In genomic region chr2:61402588-61403487, GRCm38 (mm10) we compare ENCODE assay signal across 8 mouse cellular contexts.
DNase-seq lines count a peak whose midpoint lies in the region; ATAC-seq and TF ChIP-seq lines count a peak whose summit lies in the region.

No protein-coding gene starts in this region.

- no peak overlapping the region for H3K27ac ChIP-seq in forebrain, embryonic 14.5 days (ENCODE audit: low read depth, low read length)
- H3K27ac ChIP-seq in limb, embryonic 12.5 days: peak overlapping the region; percentile 31; the same call in 1 of the 2 replicates

- no peaks in the 10 kb centered on the region for H3K36me3 ChIP-seq in E14TG2a.4 (ENCODE audit: insufficient read depth, low read length)
- H3K36me3 ChIP-seq in forebrain, embryonic 14.5 days (ENCODE audit: control insufficient read depth, insufficient read depth, low read length): no peaks in the 10 kb centered on the region
- no peaks in the 10 kb centered on the region for H3K36me3 ChIP-seq in limb, embryonic 12.5 days

- DNase-seq in cerebellum, adult 11-12 months: no peak
- DNase-seq in forebrain, embryonic 14.5 days (ENCODE audit: low spot score): peak; percentile 49
- peak; percentile 16 for DNase-seq in retina, postnatal 1 day
- DNase-seq in gastrocnemius, postnatal 14 days: no peak
- DNase-seq in urinary bladder, postnatal 14 days (ENCODE audit: low spot score): no peak

- peak overlapping the region; percentile 55 for H3K4me2 ChIP-seq in forebrain, embryonic 14.5 days (ENCODE audit: low read length)
- H3K4me2 ChIP-seq in limb, embryonic 12.5 days: peak overlapping the region; percentile 62

- peaks cover 51% of the 10 kb centered on the region for H3K4me1 ChIP-seq in E14TG2a.4 (replicated peaks; ENCODE audit: low read depth, low read length)
- H3K4me1 ChIP-seq in forebrain, embryonic 14.5 days (ENCODE audit: control insufficient read depth, insufficient read depth, low read length): peaks cover 12% of the 10 kb centered on the region; the same call in 1 of the 2 replicates
- peaks cover 4% of the 10 kb centered on the region; the same call in 1 of the 2 replicates for H3K4me1 ChIP-seq in limb, embryonic 12.5 days (replicated peaks)

- H3K9ac ChIP-seq in forebrain, embryonic 14.5 days (ENCODE audit: low read length): peak overlapping the region; percentile 14; the same call in 1 of the 2 replicates
- H3K9ac ChIP-seq in limb, embryonic 12.5 days (replicated peaks): peak overlapping the region; percentile 40; the same call in 1 of the 2 replicates

- WGBS in forebrain, embryonic 14.5 days: 8% methylated on average over 15 of the region's 15 CpGs
- WGBS in limb, embryonic 12.5 days: 3% methylated on average over 15 of the region's 15 CpGs

- no peak for TF ChIP-seq CTCF in E14TG2a.4 (conservative IDR thresholded peaks at IDR 0.05; ENCODE audit: low read length)

- ATAC-seq in cerebellum, adult (ENCODE audit: insufficient number of reproducible peaks, low FRiP score, low TSS enrichment): peak; percentile 41; the same call in 1 of the 2 replicates
- peak; percentile 64 for ATAC-seq in forebrain, embryonic 14.5 days
- peak; percentile 59; the same call in 1 of the 2 replicates for ATAC-seq in limb, embryonic 12.5 days (ENCODE audit: insufficient number of reproducible peaks, insufficient read depth, low FRiP score, low TSS enrichment, low read depth)

- H3K27me3 ChIP-seq in E14TG2a.4 (ENCODE audit: insufficient read depth, low read length): no peaks in the 10 kb centered on the region
- H3K27me3 ChIP-seq in forebrain, embryonic 14.5 days (replicated peaks; ENCODE audit: control insufficient read depth, insufficient read depth, low read length): no peaks in the 10 kb centered on the region
- no peaks in the 10 kb centered on the region for H3K27me3 ChIP-seq in limb, embryonic 12.5 days

- H3K4me3 ChIP-seq in E14TG2a.4 (replicated peaks; ENCODE audit: low read length): peak overlapping the region; percentile 17; the same call in 1 of the 2 replicates
- peak overlapping the region; percentile 32 for H3K4me3 ChIP-seq in forebrain, embryonic 14.5 days (ENCODE audit: low read depth, low read length)
- peak overlapping the region; percentile 35 for H3K4me3 ChIP-seq in limb, embryonic 12.5 days (replicated peaks)

- intact Hi-C loops in gastrocnemius, postnatal 14 days (cut with DNase I; ENCODE audit: low total_unique reads): loop anchor here (10.0 kb wide), 1 partner anchor 598 kb away; no protein-coding TSS in a partner anchor

- peaks cover 2% of the 10 kb centered on the region for H3K9me3 ChIP-seq in E14TG2a.4 (ENCODE audit: low read length)
- no peaks in the 10 kb centered on the region for H3K9me3 ChIP-seq in forebrain, embryonic 14.5 days (replicated peaks; ENCODE audit: control insufficient read depth, low read length)
- no peaks in the 10 kb centered on the region for H3K9me3 ChIP-seq in limb, embryonic 12.5 days

Comparison
In these comparisons a context has a peak if more than half of its experiments do, and no peak if none do; other contexts are left out.
1. DNase-seq: peak in forebrain, embryonic 14.5 days (single experiment) and retina, postnatal 1 day (single experiment); none in cerebellum, adult 11-12 months (single experiment), gastrocnemius, postnatal 14 days (single experiment) and urinary bladder, postnatal 14 days (single experiment).
2. Peak in every context shown above with its lines, with median percentiles within 50 percentile points of each other: ATAC-seq and H3K4me3 ChIP-seq.